Mouse (Mus musculus) right cerebral cortex, adult 18-20 months (tissue): Measurements from ENCODE around the gene Il21.

Experiments used
- DNase-seq: peaks from one replicate; pipeline ENCODE4 v3.0.0; 2022; ENCODE audit warnings: mixed read lengths

Gene Il21

DNA sequence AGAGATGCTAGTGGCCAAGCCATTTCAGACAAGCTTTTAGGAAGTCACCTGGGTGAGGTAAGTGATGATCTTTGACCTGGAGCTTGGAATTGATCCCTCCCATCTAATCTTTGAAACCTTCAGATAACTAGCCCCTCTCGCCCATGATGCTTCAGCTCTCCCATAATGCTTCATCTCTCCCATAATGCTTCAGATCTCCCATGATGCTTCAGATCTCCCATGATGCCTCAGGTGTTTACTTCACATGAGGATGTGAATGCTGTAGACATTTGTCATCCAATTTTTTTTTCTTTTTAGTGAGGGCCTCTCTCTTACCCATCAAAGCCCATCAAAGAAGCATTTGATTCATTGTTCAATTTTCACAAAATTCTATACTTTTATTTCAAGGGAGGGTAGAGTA lies 46.9 kb downstream of the Il21 start:
- no peak for DNase-seq

DNA sequence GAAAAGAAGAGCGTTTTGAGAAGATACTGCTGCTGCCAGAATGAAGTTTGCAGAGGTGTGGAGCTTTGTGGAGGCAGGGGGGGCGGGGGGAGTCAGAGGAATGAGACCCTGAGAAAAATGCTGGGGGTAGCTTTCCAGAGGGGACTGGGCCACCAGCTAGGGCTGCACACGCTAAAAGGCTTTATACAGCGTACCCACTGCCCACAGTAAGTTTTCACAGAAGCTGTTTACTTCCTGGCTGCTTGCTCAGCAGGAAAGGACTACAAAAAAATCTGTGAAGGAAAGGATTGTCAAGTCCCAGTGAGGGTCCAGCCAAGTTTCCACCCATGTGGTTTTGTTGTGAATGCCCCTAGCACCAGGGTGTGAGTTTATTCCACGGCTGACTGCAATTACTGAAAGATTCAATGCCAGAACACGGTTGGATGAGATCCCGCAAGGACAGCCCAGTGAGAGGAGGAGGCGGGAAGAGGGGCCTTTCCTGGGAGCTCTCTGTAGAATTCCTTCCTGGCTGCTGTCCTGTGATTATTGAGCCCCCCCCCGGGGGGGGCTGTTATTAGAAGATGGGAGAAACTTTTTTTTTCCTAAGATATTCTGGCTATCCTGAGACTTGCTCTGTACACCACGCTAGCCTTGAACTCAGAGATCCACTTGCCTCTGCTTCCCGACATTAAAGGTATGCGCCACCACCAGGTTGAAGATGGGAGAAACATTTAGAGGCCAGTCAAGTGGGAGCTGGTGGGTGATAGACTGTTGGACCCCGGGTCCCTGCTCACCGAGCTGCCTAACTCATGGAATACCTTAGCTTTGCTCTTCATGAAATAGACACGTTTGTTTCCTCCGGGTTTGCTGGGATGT lies 49.8 kb downstream of the Il21 start:
- DNase-seq, result peak; percentile 12

DNA sequence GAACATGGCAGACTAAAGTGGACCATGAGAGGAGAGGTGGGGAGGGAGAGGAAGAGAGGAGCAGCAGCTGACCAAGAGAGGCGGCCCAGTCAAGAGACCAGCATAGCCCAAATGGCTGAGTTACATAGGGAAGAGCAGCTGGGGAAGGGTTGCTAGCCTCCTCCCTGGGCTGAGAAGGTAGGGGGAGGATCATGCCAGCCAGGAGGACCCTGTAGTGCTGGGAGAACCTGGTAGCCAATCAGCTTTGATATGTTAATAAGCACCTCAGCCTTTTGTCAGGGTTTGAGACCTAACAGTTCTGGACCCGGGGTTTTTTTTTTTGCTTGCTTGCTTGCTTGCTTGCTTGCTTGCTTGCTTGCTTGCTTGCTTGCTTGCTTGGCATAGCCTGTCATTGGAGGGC lies 51.4 kb downstream of the Il21 start:
- no peak for DNase-seq

DNA sequence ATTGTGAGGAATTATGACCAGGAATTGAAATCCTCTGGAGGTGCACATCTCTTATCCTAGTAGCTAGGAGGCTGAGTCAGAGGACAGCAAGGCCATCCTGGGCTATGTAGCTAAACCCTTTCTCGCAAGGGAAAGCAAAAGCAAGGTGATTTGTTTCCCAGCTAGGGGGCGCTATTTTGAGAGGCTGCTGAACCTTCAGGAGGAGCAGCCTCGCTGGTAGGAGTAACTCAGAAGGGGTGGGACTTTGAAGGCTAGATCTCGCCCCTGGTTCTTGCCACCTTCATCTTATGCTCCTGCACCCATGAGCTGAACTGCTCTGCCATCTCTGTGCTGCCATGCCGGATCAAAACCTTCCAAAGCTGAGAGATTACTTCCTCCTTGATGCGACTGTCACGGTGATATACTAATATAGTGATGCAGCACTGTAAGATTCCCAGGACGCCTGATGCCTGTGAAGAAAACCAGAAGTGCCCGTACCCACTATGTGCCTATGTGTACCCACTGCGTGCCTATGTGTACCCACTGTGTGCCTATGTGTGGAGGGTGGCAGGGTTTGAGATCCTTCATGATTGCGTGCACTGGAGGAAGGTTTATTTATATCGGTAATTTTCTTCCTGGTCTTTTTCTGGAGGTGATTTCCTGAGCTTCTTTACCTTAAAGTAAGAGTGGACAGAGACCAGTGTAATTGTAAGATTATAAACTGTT lies 52.2 kb downstream of the Il21 start:
- DNase-seq, result no peak

DNA sequence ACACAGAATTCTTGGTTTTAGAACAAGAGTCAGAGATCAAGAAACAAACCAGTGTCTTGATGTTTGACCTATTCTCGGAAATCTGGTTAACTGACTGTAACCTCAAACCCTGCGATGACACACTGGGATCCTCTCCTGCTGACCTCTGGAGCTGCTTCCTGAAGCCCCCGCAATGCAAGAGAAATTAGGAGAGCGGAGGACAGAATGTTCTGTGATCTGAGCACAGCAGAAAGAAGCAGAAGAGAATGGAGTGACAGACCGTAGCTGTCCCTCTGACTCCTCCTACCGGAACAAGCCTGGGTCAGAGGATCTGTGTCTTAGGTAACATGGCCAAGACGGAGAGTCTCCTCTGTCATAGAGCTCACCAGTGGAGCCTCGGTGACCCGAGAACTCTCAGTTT lies 53.0 kb downstream of the Il21 start:
- no peak for DNase-seq

DNA sequence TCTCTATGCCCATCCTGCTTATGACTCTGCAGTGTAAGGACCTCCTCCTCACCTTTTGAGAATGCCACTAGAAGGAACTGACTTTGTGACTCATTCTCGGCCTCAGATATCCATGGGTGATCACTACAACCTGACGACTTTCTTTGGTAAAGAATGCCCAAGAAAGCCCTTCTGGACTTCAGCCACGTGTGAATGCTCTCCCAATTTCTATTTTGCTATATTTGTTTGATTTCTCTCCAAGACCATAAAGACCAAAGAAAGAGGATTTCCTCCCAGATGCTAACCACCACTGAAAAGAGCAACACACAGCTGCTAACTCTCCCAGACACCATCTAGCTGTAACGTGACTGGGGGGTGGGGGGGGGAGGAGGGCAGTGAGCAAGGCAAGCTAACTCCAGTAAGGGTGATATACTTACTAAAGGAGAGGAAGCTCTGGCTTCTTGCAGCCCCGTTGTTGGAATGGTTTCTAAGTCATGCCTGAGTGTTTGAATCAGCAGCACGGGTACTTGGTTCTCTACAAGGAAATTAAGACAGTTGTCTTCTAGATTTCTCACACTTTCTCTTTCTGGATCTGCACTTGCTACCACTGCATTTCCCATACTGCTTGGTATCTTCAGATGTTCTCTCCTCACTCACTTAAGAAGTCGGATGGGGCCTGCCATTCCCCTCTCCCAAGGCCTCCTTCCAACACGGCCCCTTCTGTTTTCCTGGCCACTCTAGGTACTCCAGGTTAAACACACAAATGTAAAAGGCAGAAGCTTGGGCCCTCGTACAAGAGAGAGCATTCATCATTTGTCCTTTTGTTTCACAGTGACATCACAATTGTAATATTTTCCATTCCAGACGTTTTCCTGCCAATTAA lies 57.5 kb downstream of the Il21 start:
- DNase-seq, result no peak

DNA sequence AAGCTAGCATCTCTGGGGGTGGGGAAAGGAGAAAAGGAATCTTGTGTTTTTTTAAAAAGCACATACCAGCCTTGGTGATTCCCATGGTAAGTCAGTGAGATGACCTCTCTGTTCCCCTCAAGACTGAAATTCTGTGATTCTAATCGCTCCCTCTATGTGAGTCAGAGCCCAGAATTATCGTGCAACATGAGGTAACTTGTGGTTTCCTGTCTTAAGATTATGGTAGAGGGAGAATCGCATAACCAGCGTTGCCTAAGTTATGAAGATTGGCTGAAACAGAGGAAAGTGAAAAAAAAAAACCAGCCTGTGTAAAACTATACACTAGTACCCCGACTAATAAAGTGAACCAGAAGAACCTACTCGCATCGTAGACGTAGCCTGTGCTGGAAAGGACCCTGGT lies 59.2 kb downstream of the Il21 start:
- no peak for DNase-seq
